Mouse (Mus musculus) stomach, postnatal 0 days (tissue): ENCODE data around the gene Lrrc43. TPM values are rescaled to one million over a fixed set of nuclear protein-coding genes. Genes with fewer than 3 reads are reported as not detected.
A peak's percentile ranks its signal among the peaks of the same experiment; 100 is the strongest.
"Not testable (repeated sequence)": the region's sequence is repeated elsewhere in the genome, so short reads cannot be mapped to it uniquely, and the experiment has no call there.

Experiments
- ATAC-seq: fragments of 200-750 bp; cut with Nextera tagmentation; 2 replicates; pipeline ENCODE4 v1.8.0; 2017; ENCODE audit not compliant: low FRiP score, low TSS enrichment
- DNase-seq: peaks from one replicate; pipeline ENCODE4 v3.0.0-alpha.2; 2016; ENCODE audit warnings: low spot score
- H3K27ac ChIP-seq: fragments of 300-500 bp; sonication (generic); replicated peaks from 2 replicates; pipeline ENCODE4 v1.5.1; 2014; ENCODE audit warnings: mild to moderate bottlenecking, control low read depth
- H3K27me3 ChIP-seq: fragments of 300-500 bp; sonication (generic); 2 replicates; pipeline ENCODE4 v1.6.1; 2014; ENCODE audit warnings: low read length; ENCODE audit not compliant: control insufficient read depth, insufficient read depth
- H3K36me3 ChIP-seq: fragments of 300-500 bp; sonication (generic); 2 replicates; pipeline ENCODE4 v1.6.1; 2014; ENCODE audit warnings: low read length, mixed read lengths; ENCODE audit not compliant: control insufficient read depth, insufficient read depth
- H3K4me1 ChIP-seq: fragments of 300-500 bp; sonication (generic); replicated peaks from 2 replicates; pipeline ENCODE4 v1.6.1; 2014; ENCODE audit warnings: antibody characterized with exemption; ENCODE audit not compliant: control insufficient read depth, insufficient read depth
- H3K4me2 ChIP-seq: fragments of 300-500 bp; sonication (generic); replicated peaks from 2 replicates; pipeline ENCODE4 v1.6.1; 2014; ENCODE audit warnings: low read depth, mild to moderate bottlenecking, control low read depth, moderate library complexity
- H3K4me3 ChIP-seq: fragments of 300-500 bp; sonication (generic); 2 replicates; pipeline ENCODE4 v1.5.1; 2014; ENCODE audit warnings: low read depth, low read length, control low read depth
- H3K9ac ChIP-seq: fragments of 300-500 bp; sonication (generic); 2 replicates; pipeline ENCODE4 v1.6.1; 2014; ENCODE audit warnings: mild to moderate bottlenecking, low read length, control low read depth, mixed read lengths
- H3K9me3 ChIP-seq: fragments of 300-500 bp; sonication (generic); 2 replicates; pipeline ENCODE4 v1.6.1; 2016; ENCODE audit warnings: low read length; ENCODE audit not compliant: control insufficient read depth
- CTCF ChIP-seq: IDR thresholded peaks from 2 replicates; pipeline ENCODE4 v1.5.1; 2016; ENCODE audit warnings: antibody characterized with exemption, low read depth, mild to moderate bottlenecking, moderate library complexity
- EP300 ChIP-seq: optimal IDR thresholded peaks from 2 replicates; pipeline ENCODE3; 2016; ENCODE audit warnings: antibody characterized with exemption
- WGBS: fragments of 180-500 bp; shearing (Covaris S2); extraction: QIAGEN DNeasy Blood & Tissue Kit; methylation state at CpG from one replicate; pipeline ENCODE4 v1.1.7; 2014; 5-methylcytosine and 5-hydroxymethylcytosine counted together
- polyA plus RNA-seq: library from polyadenylated mRNA; unstranded; fragments of >200 nt; fragmentation: Nextera tagmentation; extraction: Ambion mirVana; gene quantifications from 2 replicates; pipeline ENCODE4 v1.2.1, GENCODE M21; 2015

Gene Lrrc43
- polyA plus RNA-seq, 1 experiment from 2014 or later, result not detected

GRCm38 (mm10) chr5:123508921-123509320, 19.8 kb downstream of the Lrrc43 start:
- Histone ChIP-seq H3K36me3 (no peaks in the 10 kb centered on the region), H3K4me3 (peak overlapping the region; percentile 49), H3K9me3 (no peaks in the 10 kb centered on the region), H3K4me1 (no peaks in the 10 kb centered on the region), H3K27ac (no peak overlapping the region), H3K9ac (peak overlapping the region; percentile 43; the same call in 1 of the 2 replicates), H3K4me2 (peak overlapping the region; percentile 89), H3K27me3 (no peaks in the 10 kb centered on the region)
- no peak for ATAC-seq
- no peak for DNase-seq
- 8% methylated on average over 12 of the region's 12 CpGs for WGBS
- TF ChIP-seq EP300, result no peak
- no peak for TF ChIP-seq CTCF

GRCm38 (mm10) chr5:123510160-123510559, 21.1 kb downstream of the Lrrc43 start, which contains the start of gene B3gnt4:
Gene B3gnt4 (plus strand): TSS chr5:123510460.
- H3K9me3 ChIP-seq, result no peaks in the 10 kb centered on the region
- H3K9ac ChIP-seq, result no peak within 1 kb of the TSS
- TF ChIP-seq CTCF (no peak), EP300 (no peak)
- WGBS, result 87% methylated on average over 5 of the region's 5 CpGs
- H3K4me1 ChIP-seq, result no peaks in the 10 kb centered on the region
- no peaks in the 10 kb centered on the region for H3K27me3 ChIP-seq
- no peak within 1 kb of the TSS for H3K27ac ChIP-seq
- H3K4me2 ChIP-seq, result no peak within 1 kb of the TSS
- H3K36me3 ChIP-seq, result no peaks in the 10 kb centered on the region
- no peak for ATAC-seq
- no peak for DNase-seq
- no peak within 1 kb of the TSS for H3K4me3 ChIP-seq

- not testable (repeated sequence) for DNase-seq, H3K27me3 ChIP-seq, H3K4me1 ChIP-seq, ATAC-seq, H3K36me3 ChIP-seq, H3K4me2 ChIP-seq, H3K27ac ChIP-seq, H3K9me3 ChIP-seq, H3K9ac ChIP-seq, H3K4me3 ChIP-seq
- WGBS, result 82% methylated on average over 3 of the region's 3 CpGs
Measured at GRCm38 (mm10) chr5:123511426-123511825, 22.3 kb downstream of the Lrrc43 start.

GRCm38 (mm10) chr5:123512102-123512501, 23.0 kb downstream of the Lrrc43 start:
- peak; percentile 22; the same call in 1 of the 2 replicates for ATAC-seq
- no peaks in the 10 kb centered on the region for H3K9me3 ChIP-seq
- no peak for TF ChIP-seq CTCF
- no peak for TF ChIP-seq EP300
- WGBS, result 53% methylated on average over 3 of the region's 3 CpGs
- DNase-seq, result no peak
- no peak overlapping the region for H3K4me3 ChIP-seq
- no peak overlapping the region for H3K4me2 ChIP-seq
- no peaks in the 10 kb centered on the region for H3K27me3 ChIP-seq
- H3K27ac ChIP-seq, result no peak overlapping the region
- H3K4me1 ChIP-seq, result no peaks in the 10 kb centered on the region
- 0 out of 2 replicates have a peak, but pooled peaks cover 5% of the 10 kb centered on the region for H3K36me3 ChIP-seq
- no peak overlapping the region for H3K9ac ChIP-seq

- DNase-seq (no peak), ATAC-seq (no peak)
- Histone ChIP-seq H3K4me1 (no peaks in the 10 kb centered on the region), H3K9ac (no peak overlapping the region), H3K27me3 (no peaks in the 10 kb centered on the region), H3K36me3 (peaks cover 11% of the 10 kb centered on the region; the same call in 1 of the 2 replicates), H3K27ac (no peak overlapping the region), H3K9me3 (no peaks in the 10 kb centered on the region), H3K4me2 (no peak overlapping the region), H3K4me3 (no peak overlapping the region)
- 85% methylated on average over 5 of the region's 5 CpGs for whole genome bisulfite sequencing
- TF ChIP-seq EP300, result no peak
Measured at GRCm38 (mm10) chr5:123514871-123515270, 25.8 kb downstream of the Lrrc43 start.

GRCm38 (mm10) chr5:123520666-123521065, 31.6 kb downstream of the Lrrc43 start:
- Histone ChIP-seq H3K4me3 (no peak overlapping the region), H3K4me2 (no peak overlapping the region), H3K9me3 (no peaks in the 10 kb centered on the region), H3K4me1 (0 out of 2 replicates have a peak, but pooled peaks cover 5% of the 10 kb centered on the region), H3K27me3 (no peaks in the 10 kb centered on the region), H3K36me3 (peaks cover 7% of the 10 kb centered on the region; the same call in 1 of the 2 replicates), H3K9ac (no peak overlapping the region), H3K27ac (no peak overlapping the region)
- no peak for TF ChIP-seq CTCF
- TF ChIP-seq EP300, result no peak
- DNase-seq (no peak), ATAC-seq (no peak)
- WGBS, result 86% methylated on average over 9 of the region's 9 CpGs
